ENCODE assay signal across 7 mouse cellular contexts in the genomic region with DNA sequence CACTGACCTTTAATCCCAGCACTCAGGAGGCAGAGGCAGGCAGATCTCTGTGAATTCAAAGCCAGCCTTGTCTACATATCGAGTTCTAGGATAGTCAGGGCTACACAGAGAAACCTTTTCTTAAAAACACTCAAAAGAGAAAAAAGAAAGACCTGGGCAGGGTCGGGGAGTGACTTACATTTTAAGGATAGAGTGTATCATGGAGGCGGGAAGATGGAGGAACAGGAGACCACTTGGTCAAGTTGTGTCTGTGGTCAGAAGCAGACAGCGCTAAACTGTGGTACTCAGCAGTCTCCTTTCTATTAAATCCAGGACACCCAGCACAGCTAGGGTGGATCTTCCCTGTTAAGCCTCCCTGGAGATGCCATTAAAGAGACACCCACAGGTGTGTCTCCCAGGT. TPM values are rescaled to one million over a fixed set of nuclear protein-coding genes. Genes with fewer than 3 reads are reported as not detected.
DNase-seq lines count a peak whose midpoint lies in the region; ATAC-seq and TF ChIP-seq lines count a peak whose summit lies in the region.

Gene Rps6ka5, minus strand, starts transcription at position 333 of the 400 bp plus-strand sequence.

- TF ChIP-seq POLR2A in myocyte (IDR thresholded peaks at IDR 0.05; ENCODE audit: insufficient read length, low read depth): no peak

- no peak within 1 kb of the TSS; the same call in 1 of the 2 replicates for H3K4me3 ChIP-seq in lung, embryonic 16.5 days (ENCODE audit: low read length)
- peak within 1 kb of the TSS; percentile 75; the same call in 1 of the 2 replicates for H3K4me3 ChIP-seq in heart, embryonic 10.5 days
- no peak within 1 kb of the TSS for H3K4me3 ChIP-seq in myocyte

- H3K9ac ChIP-seq in lung, embryonic 16.5 days (ENCODE audit: low read length): no peak within 1 kb of the TSS

- H3K4me1 ChIP-seq in lung, embryonic 16.5 days (replicated peaks; ENCODE audit: control insufficient read depth, insufficient read depth, low read length): peaks cover 5% of the 10 kb centered on the region
- 0 out of 2 replicates have a peak, but pooled peaks cover 3% of the 10 kb centered on the region for H3K4me1 ChIP-seq in heart, embryonic 10.5 days

- DNase-seq in lung, postnatal 10 days: no peak
- DNase-seq in heart, embryonic 10.5 days (ENCODE audit: low spot score): no peak
- no peak for DNase-seq in left cerebral cortex, adult 8-10 months (ENCODE audit: low spot score in 2 of 2)
- no peak for DNase-seq in ovary, adult 18-20 months (ENCODE audit: low spot score)

- WGBS in lung, embryonic 16.5 days: 92% methylated on average over 4 of the region's 4 CpGs
- 91% methylated on average over 4 of the region's 4 CpGs for WGBS in heart, embryonic 10.5 days

- no peak within 1 kb of the TSS for H3ac ChIP-seq in myocyte (ENCODE audit: control insufficient read depth, insufficient read length)

- H3K9me3 ChIP-seq in lung, embryonic 16.5 days (ENCODE audit: control insufficient read depth, low read length): no peaks in the 10 kb centered on the region
- no peaks in the 10 kb centered on the region for H3K9me3 ChIP-seq in heart, embryonic 10.5 days

- no peak within 1 kb of the TSS for H3K27ac ChIP-seq in lung, embryonic 16.5 days (ENCODE audit: low read length)
- H3K27ac ChIP-seq in heart, embryonic 10.5 days: 0 out of 2 replicates have a peak within 1 kb of the TSS, but pooled peaks have one; percentile 90

- peak within 1 kb of the TSS; percentile 92; the same call in 1 of the 2 replicates for H3K4me2 ChIP-seq in lung, embryonic 16.5 days (ENCODE audit: low read depth, low read length)
- peak within 1 kb of the TSS; percentile 87 for H3K4me2 ChIP-seq in myocyte (ENCODE audit: low read depth)

- no peak for ATAC-seq in lung, embryonic 16.5 days (ENCODE audit: low read depth)
- no peak for ATAC-seq in inflammation-experienced regulatory T-cells, adult 6 months

- H3K36me3 ChIP-seq in lung, embryonic 16.5 days (ENCODE audit: control insufficient read depth, insufficient read depth, low read length): no peaks in the 10 kb centered on the region
- no peaks in the 10 kb centered on the region for H3K36me3 ChIP-seq in heart, embryonic 10.5 days
- H3K36me3 ChIP-seq in myocyte (ENCODE audit: control insufficient read depth, insufficient read depth): no peaks in the 10 kb centered on the region

- no peaks in the 10 kb centered on the region for H3K79me2 ChIP-seq in myocyte (ENCODE audit: control insufficient read depth, insufficient read depth)

- H3K27me3 ChIP-seq in lung, embryonic 16.5 days (ENCODE audit: control insufficient read depth, insufficient read depth, low read depth, low read length): no peaks in the 10 kb centered on the region
- H3K27me3 ChIP-seq in heart, embryonic 10.5 days (ENCODE audit: insufficient read depth, poor library complexity, severe bottlenecking): no peaks in the 10 kb centered on the region
- peaks cover 9% of the 10 kb centered on the region for H3K27me3 ChIP-seq in myocyte (ENCODE audit: control insufficient read depth, insufficient read depth, insufficient read length)

TF ChIP-seq in myocyte, 11 proteins besides CTCF, POLR2A, EP300 and RAD21:
- TF ChIP-seq E2F4 (IDR thresholded peaks at IDR 0.05; ENCODE audit: insufficient read depth): no peak
- TF ChIP-seq MYOG (IDR thresholded peaks at IDR 0.05; ENCODE audit: control insufficient read depth in 1 of 3, insufficient read depth in 1 of 3, insufficient read length in 2 of 3, low read depth in 2 of 3): no peak
- TF ChIP-seq REST (IDR thresholded peaks at IDR 0.05; ENCODE audit: insufficient read depth, insufficient read length): no peak
- TF ChIP-seq MYOD1 (IDR thresholded peaks at IDR 0.05; ENCODE audit: control insufficient read depth in 1 of 3, insufficient read length in 2 of 3, low read depth in 2 of 3): no peak
- TF ChIP-seq TCF12 (IDR thresholded peaks at IDR 0.05; ENCODE audit: insufficient read depth, poor library complexity, severe bottlenecking): no peak
- TF ChIP-seq MAX (IDR thresholded peaks at IDR 0.05; ENCODE audit: low read depth): no peak
- no peak for TF ChIP-seq CEBPB (IDR thresholded peaks at IDR 0.05; ENCODE audit: insufficient read depth, poor library complexity, severe bottlenecking)
- TF ChIP-seq USF1 (IDR thresholded peaks at IDR 0.05; ENCODE audit: low read depth): no peak

RNA-seq across cellular contexts. Expression of gene Rps6ka5, which starts in this region (rescaled TPM):
- 4.3 and 4.4 TPM in 2 replicates for polyA plus RNA-seq in lung, embryonic 16.5 days (2015; fragmentation: Nextera tagmentation; extraction: Ambion mirVana)
- polyA plus RNA-seq in heart, embryonic 10.5 days (2016; fragmentation: Nextera tagmentation; extraction: Ambion mirVana): 4.9 and 5.5 TPM in 2 replicates
- total RNA-seq in left cerebral cortex, adult 8-10 months (2022): 10 to 100 TPM; 30.8 to 38.6 (median 34.8) TPM
- polyA plus RNA-seq in myocyte (2012; fragmentation: generic; extraction: Trizol): 1.9 TPM
- 1 to 10 TPM; 3.1 to 6.5 (median 5.4) TPM for polyA plus RNA-seq in inflammation-experienced regulatory T-cells, adult 6 months (2017; shearing (Covaris generic))
